In the genomic region with DNA sequence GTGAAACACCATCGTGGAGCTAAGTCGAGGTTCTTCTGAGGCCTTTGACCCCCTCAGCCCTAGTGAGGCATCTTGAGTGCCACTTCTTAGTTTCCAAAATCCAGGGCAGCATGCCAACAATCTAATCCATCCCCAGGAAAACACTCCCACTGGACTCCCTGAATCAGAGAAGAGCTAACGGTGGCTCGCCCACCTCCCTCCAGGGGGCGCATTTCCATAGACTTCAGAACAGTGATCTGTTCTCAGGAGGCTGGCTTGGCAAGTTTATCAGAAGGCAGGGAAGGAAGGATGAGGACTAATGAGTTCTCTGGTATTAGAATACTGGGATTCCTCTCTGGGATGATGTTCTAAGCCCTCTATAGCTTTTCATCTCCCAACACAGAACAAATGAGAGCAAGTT, we compare ENCODE assay signal across 8 mouse cellular contexts. TPM values are rescaled to one million over a fixed set of nuclear protein-coding genes. Genes with fewer than 3 reads are reported as not detected.
DNase-seq lines count a peak whose midpoint lies in the region; ATAC-seq and TF ChIP-seq lines count a peak whose summit lies in the region.

No protein-coding gene starts in this region.

- no peak overlapping the region for H3K4me2 ChIP-seq in hindbrain, embryonic 16.5 days (ENCODE audit: low read length)

- H3K36me3 ChIP-seq in hindbrain, embryonic 10.5 days = no peaks in the 10 kb centered on the region
- H3K36me3 ChIP-seq in hindbrain, embryonic 16.5 days (ENCODE audit: control insufficient read depth, insufficient read depth, low read length) = no peaks in the 10 kb centered on the region
- no peaks in the 10 kb centered on the region for H3K36me3 ChIP-seq in E14TG2a.4 (ENCODE audit: insufficient read depth, low read length)

- DNase-seq in hindbrain, embryonic 10.5 days (ENCODE audit: low spot score) = peak; percentile 56
- peak; percentile 40 for DNase-seq in forelimb bud, embryonic 11.5 days (ENCODE audit: low read depth, low spot score)
- DNase-seq in layer of hippocampus, postnatal 10 days (ENCODE audit: low spot score in 2 of 2) = peak; percentile 52 to 64
- DNase-seq in mesoderm, embryonic 11.5 days (ENCODE audit: low read depth, low spot score) = peak; percentile 54
- DNase-seq in urinary bladder, postnatal 25 days (ENCODE audit: low spot score) = peak; percentile 61

- H3K4me3 ChIP-seq in hindbrain, embryonic 10.5 days = no peak overlapping the region
- H3K4me3 ChIP-seq in hindbrain, embryonic 16.5 days (ENCODE audit: low read length) = no peak overlapping the region
- H3K4me3 ChIP-seq in E14TG2a.4 (replicated peaks; ENCODE audit: low read length) = no peak overlapping the region
- no peak overlapping the region for H3K4me3 ChIP-seq in bone marrow, adult 2 months (replicated peaks; ENCODE audit: control insufficient read depth, low read depth, low read length)

- H3K4me1 ChIP-seq in hindbrain, embryonic 10.5 days (replicated peaks) = peaks cover 9% of the 10 kb centered on the region
- H3K4me1 ChIP-seq in hindbrain, embryonic 16.5 days (ENCODE audit: control insufficient read depth, insufficient read depth, low read depth, low read length) = peaks cover 2% of the 10 kb centered on the region
- peaks cover 9% of the 10 kb centered on the region; the same call in 1 of the 2 replicates for H3K4me1 ChIP-seq in E14TG2a.4 (replicated peaks; ENCODE audit: low read depth, low read length)
- H3K4me1 ChIP-seq in bone marrow, adult 2 months (ENCODE audit: control insufficient read depth, insufficient read depth, low read length) = no peaks in the 10 kb centered on the region

- no peaks in the 10 kb centered on the region for H3K9me3 ChIP-seq in hindbrain, embryonic 10.5 days
- H3K9me3 ChIP-seq in hindbrain, embryonic 16.5 days (ENCODE audit: control insufficient read depth, low read length) = no peaks in the 10 kb centered on the region
- no peaks in the 10 kb centered on the region; the same call in 1 of the 2 replicates for H3K9me3 ChIP-seq in E14TG2a.4 (ENCODE audit: low read length)

- whole genome bisulfite sequencing in hindbrain, embryonic 10.5 days = 8% methylated on average over 5 of the region's 5 CpGs
- 11% methylated on average over 5 of the region's 5 CpGs for WGBS in hindbrain, embryonic 16.5 days
- WGBS in bone marrow, adult 2 months = 16% methylated on average over 5 of the region's 5 CpGs

- no peak overlapping the region for H3K27ac ChIP-seq in hindbrain, embryonic 10.5 days
- no peak overlapping the region for H3K27ac ChIP-seq in hindbrain, embryonic 16.5 days (ENCODE audit: low read depth, low read length)
- no peak overlapping the region for H3K27ac ChIP-seq in bone marrow, adult 2 months (ENCODE audit: control insufficient read depth, insufficient read depth, low read depth, low read length, poor library complexity)

- ATAC-seq in hindbrain, embryonic 16.5 days = no peak

- TF ChIP-seq POLR2A in bone marrow, adult 2 months (IDR thresholded peaks at IDR 0.05; ENCODE audit: borderline replicate concordance, control insufficient read depth, low read depth, low read length) = no peak

- H3K27me3 ChIP-seq in hindbrain, embryonic 10.5 days (ENCODE audit: insufficient read depth, poor library complexity, severe bottlenecking) = peaks cover 22% of the 10 kb centered on the region
- H3K27me3 ChIP-seq in hindbrain, embryonic 16.5 days (replicated peaks; ENCODE audit: control insufficient read depth, insufficient read depth, low read length) = 0 out of 2 replicates have a peak, but pooled peaks cover 5% of the 10 kb centered on the region
- H3K27me3 ChIP-seq in E14TG2a.4 (ENCODE audit: insufficient read depth, low read length) = peaks cover 25% of the 10 kb centered on the region

- peak; percentile 85 for TF ChIP-seq CTCF in E14TG2a.4 (conservative IDR thresholded peaks at IDR 0.05; ENCODE audit: low read length)
- peak; percentile 44 for TF ChIP-seq CTCF in bone marrow, adult 2 months (IDR thresholded peaks at IDR 0.05; ENCODE audit: control insufficient read depth, insufficient read depth, low read length)

- no peak overlapping the region for H3K9ac ChIP-seq in hindbrain, embryonic 16.5 days (ENCODE audit: low read depth, low read length)

RNA-seq across cellular contexts. Expression of gene Slco2a1, which starts 24.9 kb away (rescaled TPM):
- polyA plus RNA-seq in hindbrain, embryonic 10.5 days (2016; fragmentation: Nextera tagmentation; extraction: Ambion mirVana) = 0.44 and 0.45 TPM in 2 replicates
- 4.6 and 4.7 TPM in 2 replicates for polyA plus RNA-seq in hindbrain, embryonic 16.5 days (2015; fragmentation: Nextera tagmentation; extraction: Ambion mirVana)
- 0.57 and 0.77 TPM in 2 replicates for polyA plus RNA-seq in bone marrow, adult 2 months (2011; ENCODE audit: insufficient read depth, insufficient read length, low replicate concordance, missing spikeins)
- 1 to 10 TPM; 4.2 to 7.0 TPM for total RNA-seq in layer of hippocampus, postnatal 10 days (2021)
